7 mouse cellular contexts compared by ENCODE assay signal in genomic region chr10:60807531-60808185, GRCm38 (mm10). TPM values are rescaled to one million over a fixed set of nuclear protein-coding genes. Genes with fewer than 3 reads are reported as not detected.
A peak's percentile ranks its signal among the peaks of the same experiment; 100 is the strongest.
DNase-seq lines count a peak whose midpoint lies in the region; ATAC-seq and TF ChIP-seq lines count a peak whose summit lies in the region.

No protein-coding gene starts in this region.

- peaks cover 17% of the 10 kb centered on the region for H3K4me1 ChIP-seq in bone marrow macrophage, adult 2 months (ENCODE audit: control insufficient read depth, insufficient read depth, low read length)
- H3K4me1 ChIP-seq in embryonic facial prominence, embryonic 13.5 days: peaks cover 74% of the 10 kb centered on the region
- peaks cover 100% of the 10 kb centered on the region for H3K4me1 ChIP-seq in heart, embryonic 13.5 days
- H3K4me1 ChIP-seq in kidney, embryonic 14.5 days (ENCODE audit: control insufficient read depth, insufficient read depth, low read length): peaks cover 44% of the 10 kb centered on the region

- no peaks in the 10 kb centered on the region for H3K36me3 ChIP-seq in embryonic facial prominence, embryonic 13.5 days
- H3K36me3 ChIP-seq in heart, embryonic 13.5 days: no peaks in the 10 kb centered on the region
- H3K36me3 ChIP-seq in kidney, embryonic 14.5 days (ENCODE audit: control insufficient read depth, insufficient read depth, low read length): no peaks in the 10 kb centered on the region

- peak overlapping the region; percentile 46; the same call in 1 of the 2 replicates for H3K9ac ChIP-seq in embryonic facial prominence, embryonic 13.5 days
- H3K9ac ChIP-seq in heart, embryonic 13.5 days: peak overlapping the region; percentile 73
- no peak overlapping the region for H3K9ac ChIP-seq in kidney, embryonic 14.5 days (ENCODE audit: low read depth, low read length)

- TF ChIP-seq CTCF in bone marrow macrophage, adult 2 months (IDR thresholded peaks at IDR 0.05; ENCODE audit: low read depth, low read length): no peak

- H3K9me3 ChIP-seq in embryonic facial prominence, embryonic 13.5 days: no peaks in the 10 kb centered on the region
- H3K9me3 ChIP-seq in heart, embryonic 13.5 days: no peaks in the 10 kb centered on the region
- H3K9me3 ChIP-seq in kidney, embryonic 14.5 days (ENCODE audit: control insufficient read depth, low read length): no peaks in the 10 kb centered on the region

- ATAC-seq in embryonic facial prominence, embryonic 13.5 days (ENCODE audit: insufficient number of reproducible peaks, insufficient read depth, low FRiP score, low TSS enrichment, low read depth): peak; percentile 29; the same call in 1 of the 2 replicates
- ATAC-seq in heart, embryonic 13.5 days (ENCODE audit: extremely low read depth, insufficient number of reproducible peaks, low FRiP score, low TSS enrichment): no peak
- ATAC-seq in kidney, embryonic 14.5 days (ENCODE audit: low FRiP score, low TSS enrichment): peak; percentile 10; the same call in 1 of the 2 replicates
- no peak for ATAC-seq in erythroid progenitor cell, adult 5-6 weeks (replicated peaks; ENCODE audit: low FRiP score, poor library complexity, severe bottlenecking)

- peak; percentile 52 for DNase-seq in neural tube, embryonic 10.5 days (ENCODE audit: extremely low spot score, low spot score)
- DNase-seq in thymus, postnatal 25 days: no peak

- no peaks in the 10 kb centered on the region for H3K27me3 ChIP-seq in embryonic facial prominence, embryonic 13.5 days
- no peaks in the 10 kb centered on the region for H3K27me3 ChIP-seq in heart, embryonic 13.5 days (replicated peaks)
- H3K27me3 ChIP-seq in kidney, embryonic 14.5 days (ENCODE audit: control insufficient read depth, insufficient read depth, low read length): peaks cover 4% of the 10 kb centered on the region; the same call in 1 of the 2 replicates

- H3K4me3 ChIP-seq in bone marrow macrophage, adult 2 months (ENCODE audit: insufficient read depth, low read length): peak overlapping the region; percentile 31
- peak overlapping the region; percentile 19 for H3K4me3 ChIP-seq in embryonic facial prominence, embryonic 13.5 days
- no peak overlapping the region for H3K4me3 ChIP-seq in heart, embryonic 13.5 days
- H3K4me3 ChIP-seq in kidney, embryonic 14.5 days (ENCODE audit: low read length): no peak overlapping the region

- peak overlapping the region; percentile 12 for H3K27ac ChIP-seq in bone marrow macrophage, adult 2 months (ENCODE audit: insufficient read depth, low read depth, low read length)
- peak overlapping the region; percentile 78 for H3K27ac ChIP-seq in embryonic facial prominence, embryonic 13.5 days
- peak overlapping the region; percentile 100 for H3K27ac ChIP-seq in heart, embryonic 13.5 days (replicated peaks)
- peak overlapping the region; percentile 69 for H3K27ac ChIP-seq in kidney, embryonic 14.5 days (ENCODE audit: low read depth, low read length)

- no peak for TF ChIP-seq POLR2A in bone marrow macrophage, adult 2 months (IDR thresholded peaks at IDR 0.05; ENCODE audit: borderline replicate concordance, low read depth, low read length)

- H3K4me2 ChIP-seq in embryonic facial prominence, embryonic 13.5 days: peak overlapping the region; percentile 42
- H3K4me2 ChIP-seq in heart, embryonic 13.5 days: peak overlapping the region; percentile 47
- peak overlapping the region; percentile 17 for H3K4me2 ChIP-seq in kidney, embryonic 14.5 days (replicated peaks; ENCODE audit: low read depth, low read length)

- 9% methylated on average over 22 of the region's 22 CpGs for WGBS in embryonic facial prominence, embryonic 13.5 days
- 40% methylated on average over 22 of the region's 22 CpGs for WGBS in heart, embryonic 13.5 days
- 47% methylated on average over 22 of the region's 22 CpGs for WGBS in kidney, embryonic 14.5 days

RNA-seq across cellular contexts. Expression of gene Unc5b, which starts 23.7 kb away (rescaled TPM):
- polyA plus RNA-seq in bone marrow macrophage, adult 2 months (2012; ENCODE audit: insufficient read depth, insufficient read length, missing spikeins): 0.91 and 1.1 TPM in 2 replicates
- polyA plus RNA-seq in embryonic facial prominence, embryonic 13.5 days (2015; fragmentation: Nextera tagmentation; extraction: Ambion mirVana): 6.0 and 6.1 TPM in 2 replicates
- polyA plus RNA-seq in heart, embryonic 13.5 days (2015; fragmentation: Nextera tagmentation; extraction: Ambion mirVana): 12.1 and 13.9 TPM in 2 replicates
- polyA plus RNA-seq in kidney, embryonic 14.5 days (2014; fragmentation: Nextera tagmentation; extraction: Ambion mirVana): 7.9 and 10.1 TPM in 2 replicates
- not detected in 2 replicates for total RNA-seq in erythroid progenitor cell, adult 5-6 weeks (2015; ENCODE audit: low replicate concordance)
- total RNA-seq in erythroid progenitor cell, adult 5-6 weeks (2017; ENCODE audit: low replicate concordance): not detected in 2 replicates

RNA-seq across cellular contexts. Expression of gene Slc29a3, which starts 55.1 kb away (rescaled TPM):
- polyA plus RNA-seq in bone marrow macrophage, adult 2 months (2012; ENCODE audit: insufficient read depth, insufficient read length, missing spikeins): 42.7 and 50.8 TPM in 2 replicates
- polyA plus RNA-seq in embryonic facial prominence, embryonic 13.5 days (2015; fragmentation: Nextera tagmentation; extraction: Ambion mirVana): 14.8 and 17.8 TPM in 2 replicates
- 5.4 and 5.6 TPM in 2 replicates for polyA plus RNA-seq in heart, embryonic 13.5 days (2015; fragmentation: Nextera tagmentation; extraction: Ambion mirVana)
- 4.0 and 10.8 TPM in 2 replicates for polyA plus RNA-seq in kidney, embryonic 14.5 days (2014; fragmentation: Nextera tagmentation; extraction: Ambion mirVana)
- total RNA-seq in erythroid progenitor cell, adult 5-6 weeks (2015; ENCODE audit: low replicate concordance): 9.6 and 17.7 TPM in 2 replicates
- total RNA-seq in erythroid progenitor cell, adult 5-6 weeks (2017; ENCODE audit: low replicate concordance): 2.6 and 2.7 TPM in 2 replicates

Comparison
In these comparisons a context has a peak if more than half of its experiments do, and no peak if none do; other contexts are left out.
1. H3K27ac ChIP-seq: peak in every context shown above with its lines; median percentile 100 in heart, embryonic 13.5 days; 78 in embryonic facial prominence, embryonic 13.5 days; 69 in kidney, embryonic 14.5 days; 12 in bone marrow macrophage, adult 2 months.
2. H3K4me3 ChIP-seq: peak in bone marrow macrophage, adult 2 months (single experiment) and embryonic facial prominence, embryonic 13.5 days (single experiment); none in heart, embryonic 13.5 days (single experiment) and kidney, embryonic 14.5 days (single experiment).
3. ATAC-seq: peak in embryonic facial prominence, embryonic 13.5 days (single experiment) and kidney, embryonic 14.5 days (single experiment); none in heart, embryonic 13.5 days (single experiment) and erythroid progenitor cell, adult 5-6 weeks (single experiment).
4. Peak in every context shown above with its lines, with median percentiles within 50 percentile points of each other: H3K4me2 ChIP-seq.